Mouse (Mus musculus) small intestine, adult 2 months (tissue): ENCODE measurements around the gene Eif4b. TPM values are rescaled to one million over a fixed set of nuclear protein-coding genes. Genes with fewer than 3 reads are reported as not detected.

Source experiments
- H3K27ac ChIP-seq: fragments of 200-500 bp; 2 replicates; pipeline ENCODE4 v1.5.1; 2012; ENCODE audit warnings: low read depth, low read length, control low read depth, inconsistent platforms; ENCODE audit not compliant: insufficient read depth
- H3K27me3 ChIP-seq: fragments of 200-500 bp; 2 replicates; pipeline ENCODE4 v1.6.1; 2012; ENCODE audit warnings: mild to moderate bottlenecking, moderate library complexity, low read length, inconsistent platforms; ENCODE audit not compliant: control insufficient read depth, insufficient read depth
- H3K36me3 ChIP-seq: fragments of 200-500 bp; 2 replicates; pipeline ENCODE4 v1.6.1; 2012; ENCODE audit warnings: mild to moderate bottlenecking, low read length, control low read depth, inconsistent platforms; ENCODE audit not compliant: control insufficient read depth, insufficient read depth
- H3K4me1 ChIP-seq: fragments of 200-500 bp; 2 replicates; pipeline ENCODE4 v1.6.1; 2012; ENCODE audit warnings: low read length, inconsistent platforms, mixed read lengths; ENCODE audit not compliant: control insufficient read depth, insufficient read depth, insufficient read length
- H3K4me3 ChIP-seq: fragments of 200-500 bp; 2 replicates; pipeline ENCODE4 v1.5.1; 2012; ENCODE audit warnings: low read depth, mild to moderate bottlenecking, control low read depth, inconsistent platforms, low read length, moderate library complexity
- CTCF ChIP-seq: fragments of 200-500 bp; IDR thresholded peaks from 2 replicates; pipeline ENCODE4 v1.5.1; 2012; ENCODE audit warnings: low read depth, mild to moderate bottlenecking, control low read depth, inconsistent platforms, low read length, moderate library complexity, mixed read lengths; ENCODE audit not compliant: insufficient replicate concordance, insufficient read length; ENCODE audit errors: extremely low read depth
- POLR2A ChIP-seq: fragments of 200-500 bp; IDR thresholded peaks from 2 replicates; pipeline ENCODE4 v1.6.1; 2012; ENCODE audit warnings: low read depth, mild to moderate bottlenecking, control low read depth, inconsistent platforms, low read length, moderate library complexity
- WGBS: fragments of 180-500 bp; shearing (Covaris S2); methylation state at CpG from one replicate; pipeline ENCODE4 v1.1.7; 2018; 5-methylcytosine and 5-hydroxymethylcytosine counted together
- polyA plus RNA-seq: library from polyadenylated mRNA; depleted of rRNA; stranded (reverse); fragments of >200 nt; gene quantifications from 2 replicates; pipeline ENCODE4 v1.2.3, GENCODE M21; 2012

Eif4b gene
- polyA plus RNA-seq, 1 experiment: 54.7 TPM

DNA sequence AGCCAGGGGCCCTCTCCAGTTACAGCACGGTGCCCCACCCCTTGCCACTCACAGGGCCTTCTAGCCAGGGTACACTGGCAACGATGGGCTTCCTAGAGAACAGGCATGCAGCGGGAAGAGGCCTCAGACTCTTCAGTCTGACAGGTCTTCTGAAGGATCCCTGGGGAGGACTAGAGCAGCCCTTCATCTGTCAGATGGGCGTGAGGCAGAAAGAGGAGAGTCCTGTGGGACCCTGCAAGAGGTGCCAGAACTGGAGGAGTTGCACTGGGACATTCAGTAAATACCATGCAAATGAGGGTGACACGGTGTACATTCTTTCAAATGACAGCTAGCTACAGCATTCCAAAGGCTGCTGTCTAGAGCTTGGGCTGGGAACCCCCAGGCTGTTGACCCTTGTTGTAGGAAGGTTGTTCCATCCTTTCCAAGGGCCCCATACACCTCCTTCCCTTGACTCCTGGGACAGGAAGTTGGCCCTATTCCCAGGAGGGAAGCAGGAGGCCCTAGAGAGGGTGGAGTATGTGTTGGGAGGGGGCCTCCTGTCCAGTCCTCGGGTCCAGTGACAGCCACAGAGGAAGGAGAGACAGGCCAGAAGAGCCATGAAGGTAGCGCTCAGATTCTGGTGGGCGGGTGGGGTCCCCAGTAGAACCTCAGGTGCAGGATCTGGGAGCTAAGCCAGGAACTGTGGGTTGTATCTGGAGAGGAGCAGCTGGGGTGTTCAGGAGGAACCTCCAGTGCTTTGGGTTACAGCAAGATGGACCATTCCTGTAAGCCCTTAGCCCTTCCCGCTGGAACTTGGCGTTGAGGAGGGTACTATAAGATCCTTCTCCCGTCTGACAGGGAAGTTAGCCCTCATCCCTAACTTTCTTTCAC is 28.3 kb downstream of the Eif4b start:
- TF ChIP-seq CTCF (no peak), POLR2A (no peak)
- 17% methylated on average over 11 of the region's 11 CpGs for WGBS
- no peaks in the 10 kb centered on the region for H3K27me3 ChIP-seq

DNA sequence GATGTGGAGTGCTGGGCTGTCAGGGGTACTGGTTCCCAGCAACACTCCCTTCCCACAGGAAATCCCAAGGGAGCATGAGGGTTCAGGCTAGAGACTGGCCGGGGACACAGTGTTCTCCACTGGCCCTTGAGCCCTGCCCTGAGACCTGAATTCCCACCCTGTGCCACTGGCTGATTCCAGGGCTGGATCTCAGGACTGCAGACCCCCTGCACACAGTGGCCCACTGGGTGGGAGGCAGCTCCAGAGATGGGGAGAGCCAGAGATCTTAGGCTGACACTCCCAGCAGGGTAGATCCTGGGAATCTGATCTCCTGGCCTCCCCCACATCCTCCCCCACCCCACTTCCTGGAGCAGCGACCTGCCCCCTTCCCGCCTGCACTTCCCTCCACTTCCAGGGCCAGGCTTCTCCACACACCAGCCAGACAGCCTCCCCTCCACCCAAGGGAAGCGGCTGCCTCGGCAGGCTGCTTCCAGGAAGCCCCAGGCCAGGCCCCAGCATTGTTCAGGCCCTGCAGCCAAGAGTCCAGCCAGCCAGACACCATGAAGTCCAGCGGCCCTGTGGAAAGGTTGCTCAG is 29.1 kb downstream of the Eif4b start:
- H3K36me3 ChIP-seq: no peaks in the 10 kb centered on the region
- no peaks in the 10 kb centered on the region for H3K27me3 ChIP-seq
- peak overlapping the region; percentile 58 for H3K4me3 ChIP-seq
- WGBS: 47% methylated on average over 6 of the region's 6 CpGs
- peaks cover 41% of the 10 kb centered on the region for H3K4me1 ChIP-seq
- TF ChIP-seq CTCF: no peak
- TF ChIP-seq POLR2A: no peak
- H3K27ac ChIP-seq: peak overlapping the region; percentile 93

More for the DNA sequence above, 28.3 kb downstream of the Eif4b start:
- Histone ChIP-seq H3K4me3 (peak overlapping the region; percentile 79), H3K27ac (peak overlapping the region; percentile 71), H3K4me1 (peaks cover 39% of the 10 kb centered on the region), H3K36me3 (peaks cover 5% of the 10 kb centered on the region)

DNA sequence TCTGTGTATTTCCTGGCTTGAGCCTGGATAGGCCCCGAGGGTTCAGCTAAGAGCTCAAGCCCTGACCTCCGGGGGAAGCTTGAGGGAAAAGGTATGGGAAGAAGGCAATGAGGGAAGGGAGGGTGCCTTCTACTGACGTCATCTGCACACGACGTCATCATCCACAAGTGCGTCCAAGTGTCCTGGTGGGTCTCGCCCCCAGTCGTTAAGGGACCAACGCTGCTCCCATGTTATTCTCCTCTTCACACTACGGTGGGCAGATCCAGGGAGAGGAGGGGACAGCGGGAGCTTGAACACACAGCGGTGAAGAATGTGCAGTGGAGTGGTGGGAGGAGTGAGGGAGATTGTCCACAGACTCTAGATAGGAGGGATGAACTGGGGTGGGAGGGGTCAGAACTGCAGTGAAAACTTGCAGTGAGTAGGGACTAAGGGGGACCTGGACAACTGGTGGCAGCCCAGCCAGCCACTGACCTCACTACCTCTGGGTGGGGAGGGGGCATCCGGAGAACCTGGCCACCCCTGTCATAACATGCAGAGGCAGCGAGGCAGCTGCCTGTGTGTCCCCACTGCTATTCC is 29.9 kb downstream of the Eif4b start:
- Histone ChIP-seq H3K36me3 (no peaks in the 10 kb centered on the region), H3K4me3 (peak overlapping the region; percentile 58), H3K27ac (peak overlapping the region; percentile 93), H3K27me3 (no peaks in the 10 kb centered on the region), H3K4me1 (peaks cover 43% of the 10 kb centered on the region)
- TF ChIP-seq CTCF (no peak), POLR2A (no peak)
- 61% methylated on average over 14 of the region's 14 CpGs for WGBS

DNA sequence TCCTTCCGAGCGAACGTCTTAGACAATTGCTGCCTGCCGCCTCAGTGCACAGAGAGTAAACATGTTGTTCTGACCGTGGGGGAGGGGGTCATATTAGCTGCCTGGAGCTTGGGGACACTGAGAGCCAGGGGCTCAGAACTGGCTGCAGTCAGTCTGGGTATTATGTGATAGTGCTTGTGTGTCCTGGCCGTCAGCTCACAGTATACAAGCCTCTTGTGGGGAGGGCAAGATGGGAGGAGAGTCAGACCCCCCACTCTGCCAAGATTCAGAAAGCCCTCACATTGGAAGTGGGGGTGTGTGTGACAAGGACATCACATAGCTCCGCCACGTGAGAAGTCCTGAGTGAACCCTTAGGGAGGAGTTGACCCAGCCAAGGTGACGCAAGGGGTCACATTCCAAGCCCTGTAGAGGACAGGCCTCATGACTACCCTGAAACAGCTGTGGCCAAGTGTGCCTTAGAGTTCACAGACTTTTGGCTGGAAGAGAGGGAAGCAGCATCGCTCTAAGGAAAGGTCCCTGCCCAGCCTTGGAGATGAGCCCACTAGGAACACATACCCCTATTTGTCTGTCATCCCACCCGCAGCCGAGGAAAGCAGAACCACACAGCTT is 30.5 kb downstream of the Eif4b start:
- Histone ChIP-seq H3K27me3 (no peaks in the 10 kb centered on the region), H3K36me3 (no peaks in the 10 kb centered on the region), H3K27ac (peak overlapping the region; percentile 93), H3K4me1 (peaks cover 43% of the 10 kb centered on the region), H3K4me3 (peak overlapping the region; percentile 58)
- 67% methylated on average over 12 of the region's 12 CpGs for WGBS
- TF ChIP-seq POLR2A (no peak), CTCF (no peak)

DNA sequence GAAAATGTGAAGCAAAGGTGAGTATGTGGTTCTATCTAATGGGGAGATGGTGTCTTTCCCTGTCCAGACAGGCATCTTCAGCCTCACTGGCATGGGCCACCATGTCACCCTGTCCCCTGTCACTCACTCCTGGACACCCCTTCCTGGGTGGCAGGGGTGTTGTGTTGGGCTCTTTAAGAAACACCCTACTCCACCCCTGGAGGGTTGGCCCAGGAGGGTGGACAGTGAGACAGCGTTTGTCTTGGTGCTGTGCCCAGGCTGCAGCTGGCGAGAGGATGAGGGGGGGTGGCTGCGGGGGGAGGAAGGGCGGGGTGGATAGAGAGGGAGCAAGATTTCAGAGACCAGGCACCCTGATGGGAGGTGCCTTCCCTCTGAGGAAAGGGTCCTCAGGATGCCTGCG is 31.8 kb downstream of the Eif4b start:
- Histone ChIP-seq H3K27me3 (no peaks in the 10 kb centered on the region), H3K27ac (0 out of 2 replicates have a peak overlapping the region, but pooled peaks have one; percentile 19), H3K36me3 (no peaks in the 10 kb centered on the region), H3K4me1 (peaks cover 42% of the 10 kb centered on the region), H3K4me3 (no peak overlapping the region)
- 6% methylated on average over 5 of the region's 5 CpGs for WGBS
- TF ChIP-seq POLR2A (no peak), CTCF (no peak)

DNA sequence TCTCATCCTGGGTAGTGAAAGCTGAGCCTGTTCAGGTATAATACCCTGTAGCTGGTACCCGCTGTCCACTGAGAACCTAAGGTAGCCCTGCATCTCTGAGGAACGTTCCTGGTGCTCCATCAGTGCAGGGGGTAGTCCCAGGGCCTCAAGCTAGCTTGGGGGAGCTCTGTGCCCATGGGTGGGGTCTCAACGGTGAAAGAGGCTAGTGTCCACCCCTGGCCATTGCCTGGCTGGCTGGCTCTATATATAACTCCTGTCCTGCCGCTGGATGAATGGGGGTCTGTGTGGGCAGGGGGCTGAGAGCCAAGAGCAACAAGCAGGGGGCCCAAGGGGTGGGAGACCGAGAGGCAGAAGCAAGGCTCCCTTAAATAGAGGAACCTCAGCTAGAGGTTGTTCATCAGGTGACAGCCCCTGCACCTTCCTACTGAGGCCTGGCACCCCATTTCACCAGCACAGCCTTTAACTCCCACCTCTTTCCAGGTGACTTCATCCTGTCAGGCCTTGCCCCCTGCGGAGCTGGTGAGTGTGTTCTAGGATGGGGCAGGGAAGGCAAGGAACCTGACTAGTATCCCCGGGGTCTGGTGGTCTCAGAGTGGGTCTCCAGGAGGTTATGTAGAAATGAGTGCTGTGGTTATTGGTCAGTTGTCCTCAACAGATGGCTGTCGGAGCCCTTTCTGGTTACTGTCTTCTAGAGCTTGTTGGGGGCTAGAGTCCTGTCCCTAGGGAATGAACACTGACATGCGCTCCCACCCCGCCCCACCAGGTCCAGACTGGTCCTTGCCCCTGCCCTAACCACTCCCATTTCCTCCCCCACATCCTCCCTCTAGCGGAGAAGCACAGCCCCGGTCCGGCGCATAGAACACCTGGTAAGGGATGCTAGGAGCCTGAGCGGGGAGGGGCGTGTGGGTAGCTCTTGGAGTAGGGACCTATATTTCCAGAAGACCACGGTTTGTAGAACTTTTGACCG is 32.5 kb downstream of the Eif4b start:
- Histone ChIP-seq H3K27me3 (no peaks in the 10 kb centered on the region), H3K36me3 (no peaks in the 10 kb centered on the region), H3K27ac (no peak overlapping the region), H3K4me1 (peaks cover 42% of the 10 kb centered on the region), H3K4me3 (peak overlapping the region; percentile 65)
- 25% methylated on average over 18 of the region's 18 CpGs for WGBS
- TF ChIP-seq POLR2A: no peak
- no peak for TF ChIP-seq CTCF
